8 mouse cellular contexts compared by ENCODE assay signal in the genomic region with DNA sequence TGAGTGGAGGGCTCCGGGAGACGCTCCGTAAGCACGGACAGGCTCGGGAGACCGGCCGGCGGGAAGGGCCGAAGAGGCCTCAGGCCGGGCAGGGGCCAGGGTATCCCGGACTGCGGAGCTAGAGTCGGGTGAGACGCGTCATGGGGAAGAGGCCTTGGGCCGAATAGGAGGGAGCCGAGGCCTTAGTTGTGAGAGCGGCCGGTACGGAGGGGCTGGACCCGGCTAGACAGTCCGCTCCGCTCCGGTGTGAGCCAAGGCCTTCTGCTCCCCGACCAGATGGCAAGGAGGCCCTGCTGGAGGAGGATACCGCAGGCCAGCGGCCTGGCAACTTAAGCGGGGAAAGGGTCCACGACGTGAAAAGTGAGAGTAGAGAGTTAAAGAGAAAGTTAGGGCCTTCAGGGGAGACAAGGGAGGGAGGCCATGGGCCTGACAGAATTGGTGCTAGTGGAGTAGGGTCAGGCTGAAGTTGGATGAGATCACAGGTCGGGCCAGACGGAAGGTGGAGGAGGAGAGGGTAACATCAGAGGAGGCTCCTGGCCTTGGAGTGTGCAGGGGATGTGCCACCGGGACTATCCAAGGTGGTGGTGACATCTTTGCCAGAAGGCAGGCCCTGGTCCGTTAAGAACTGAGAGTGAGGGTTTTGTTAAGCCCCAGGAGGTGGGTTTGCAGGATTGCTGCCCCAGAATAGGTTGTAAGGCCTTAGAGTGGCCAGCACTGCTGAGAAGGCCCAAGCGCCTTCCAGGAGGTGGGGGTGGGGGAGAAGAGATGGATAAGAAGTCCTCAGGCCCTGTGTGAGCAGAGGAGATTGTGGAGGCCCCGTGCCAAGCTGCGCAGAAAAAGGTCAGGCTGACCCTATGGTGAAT. TPM values are rescaled to one million over a fixed set of nuclear protein-coding genes. Genes with fewer than 3 reads are reported as not detected.
DNase-seq lines count a peak whose midpoint lies in the region; ATAC-seq lines count a peak whose summit lies in the region.

No protein-coding gene starts in this region.

- no peaks in the 10 kb centered on the region for H3K9me3 ChIP-seq in embryonic facial prominence, embryonic 15.5 days (replicated peaks)
- H3K9me3 ChIP-seq in heart, embryonic 16.5 days (replicated peaks; ENCODE audit: control insufficient read depth, low read length): no peaks in the 10 kb centered on the region

- no peaks in the 10 kb centered on the region for H3K27me3 ChIP-seq in embryonic facial prominence, embryonic 15.5 days
- no peaks in the 10 kb centered on the region for H3K27me3 ChIP-seq in heart, embryonic 16.5 days (ENCODE audit: control insufficient read depth, insufficient read depth, low read length)

- WGBS in embryonic facial prominence, embryonic 15.5 days: 2% methylated on average over 37 of the region's 37 CpGs
- 2% methylated on average over 37 of the region's 37 CpGs for WGBS in heart, embryonic 16.5 days

- H3K4me2 ChIP-seq in embryonic facial prominence, embryonic 15.5 days (replicated peaks): peak overlapping the region; percentile 73
- H3K4me2 ChIP-seq in heart, embryonic 16.5 days (ENCODE audit: low read depth, low read length): peak overlapping the region; percentile 74

- peak overlapping the region; percentile 98 for H3K27ac ChIP-seq in embryonic facial prominence, embryonic 15.5 days (replicated peaks)
- H3K27ac ChIP-seq in heart, embryonic 16.5 days (ENCODE audit: low read length): peak overlapping the region; percentile 97

- H3K4me3 ChIP-seq in embryonic facial prominence, embryonic 15.5 days (replicated peaks): peak overlapping the region; percentile 97
- peak overlapping the region; percentile 92 for H3K4me3 ChIP-seq in heart, embryonic 16.5 days (ENCODE audit: low read length)

- peak overlapping the region; percentile 100 for H3K9ac ChIP-seq in embryonic facial prominence, embryonic 15.5 days
- peak overlapping the region; percentile 98 for H3K9ac ChIP-seq in heart, embryonic 16.5 days (ENCODE audit: low read length)

- H3K36me3 ChIP-seq in embryonic facial prominence, embryonic 15.5 days: peaks cover 14% of the 10 kb centered on the region
- H3K36me3 ChIP-seq in heart, embryonic 16.5 days (ENCODE audit: control insufficient read depth, insufficient read depth): peaks cover 17% of the 10 kb centered on the region

- peak; percentile 45 for DNase-seq in cerebellum, adult 11 months
- DNase-seq in adrenal gland, postnatal 4 days (ENCODE audit: low spot score in 2 of 2): peak; percentile 28 to 31
- DNase-seq in kidney, postnatal 14 days: peak; percentile 52
- DNase-seq in lung, postnatal 25 days (ENCODE audit: low spot score): peak; percentile 23
- peak; percentile 32 for DNase-seq in right cerebral cortex, postnatal 4 days

- peaks cover 28% of the 10 kb centered on the region for H3K4me1 ChIP-seq in embryonic facial prominence, embryonic 15.5 days
- H3K4me1 ChIP-seq in heart, embryonic 16.5 days (ENCODE audit: control insufficient read depth, insufficient read depth, low read length): peaks cover 24% of the 10 kb centered on the region

- ATAC-seq in cerebellum, adult (ENCODE audit: insufficient number of reproducible peaks, low FRiP score, low TSS enrichment): no peak
- peak; percentile 11; the same call in 1 of the 2 replicates for ATAC-seq in embryonic facial prominence, embryonic 15.5 days (ENCODE audit: insufficient number of reproducible peaks, low FRiP score, low TSS enrichment, low read depth)
- ATAC-seq in heart, embryonic 16.5 days (replicated peaks; ENCODE audit: extremely low read depth, insufficient read depth, low FRiP score): peak; percentile 4; the same call in 1 of the 2 replicates

RNA-seq across cellular contexts. Expression of a gene that starts 1.5 kb away (rescaled TPM):
- 10 to 100 TPM; 70.4 to 74.7 TPM for total RNA-seq in adrenal gland, postnatal 4 days (2021)
- 79.5 and 81.6 TPM in 2 replicates for polyA plus RNA-seq in embryonic facial prominence, embryonic 15.5 days (2015; fragmentation: Nextera tagmentation; extraction: Ambion mirVana)
- polyA plus RNA-seq in heart, embryonic 16.5 days (2015; fragmentation: Nextera tagmentation; extraction: Ambion mirVana): 53.8 and 55.3 TPM in 2 replicates

RNA-seq across cellular contexts. Expression of a gene that starts 1.7 kb away (rescaled TPM):
- 100 to 1,000 TPM; 468 to 515 TPM for total RNA-seq in adrenal gland, postnatal 4 days (2021)
- 472 and 502 TPM in 2 replicates for polyA plus RNA-seq in embryonic facial prominence, embryonic 15.5 days (2015; fragmentation: Nextera tagmentation; extraction: Ambion mirVana)
- polyA plus RNA-seq in heart, embryonic 16.5 days (2015; fragmentation: Nextera tagmentation; extraction: Ambion mirVana): 1,257 and 1,258 TPM in 2 replicates

RNA-seq across cellular contexts. Expression of a gene that starts 22.9 kb away (rescaled TPM):
- total RNA-seq in adrenal gland, postnatal 4 days (2021): 10 to 100 TPM; 27.8 to 28.7 TPM
- polyA plus RNA-seq in embryonic facial prominence, embryonic 15.5 days (2015; fragmentation: Nextera tagmentation; extraction: Ambion mirVana): 15.9 and 17.9 TPM in 2 replicates
- polyA plus RNA-seq in heart, embryonic 16.5 days (2015; fragmentation: Nextera tagmentation; extraction: Ambion mirVana): 32.4 and 33.6 TPM in 2 replicates

RNA-seq across cellular contexts. Expression of a gene that starts 46.9 kb away (rescaled TPM):
- 10 to 100 TPM; 12.1 to 12.3 TPM for total RNA-seq in adrenal gland, postnatal 4 days (2021)
- polyA plus RNA-seq in embryonic facial prominence, embryonic 15.5 days (2015; fragmentation: Nextera tagmentation; extraction: Ambion mirVana): 21.8 and 23.6 TPM in 2 replicates
- 18.5 and 20.2 TPM in 2 replicates for polyA plus RNA-seq in heart, embryonic 16.5 days (2015; fragmentation: Nextera tagmentation; extraction: Ambion mirVana)

RNA-seq across cellular contexts. Expression of a gene that starts 47.0 kb away (rescaled TPM):
- 10 to 100 TPM; 65.6 to 66.7 TPM for total RNA-seq in adrenal gland, postnatal 4 days (2021)
- polyA plus RNA-seq in embryonic facial prominence, embryonic 15.5 days (2015; fragmentation: Nextera tagmentation; extraction: Ambion mirVana): 61.5 and 65.2 TPM in 2 replicates
- polyA plus RNA-seq in heart, embryonic 16.5 days (2015; fragmentation: Nextera tagmentation; extraction: Ambion mirVana): 60.2 and 68.8 TPM in 2 replicates
